Mouse (Mus musculus) G1E (cell line): Measurements from ENCODE around the gene Rwdd2a.

Experiments
- CTCF ChIP-seq: IDR thresholded peaks from 2 replicates; pipeline ENCODE4 v1.5.1; 2012; ENCODE audit warnings: low read depth, low read length, inconsistent platforms, mixed read lengths
- GATA1 ChIP-seq: IDR thresholded peaks from 2 replicates; pipeline ENCODE4 v1.6.1; 2012; ENCODE audit warnings: borderline replicate concordance, low read length, inconsistent platforms, mixed read lengths
- GATA2 ChIP-seq: IDR thresholded peaks from 2 replicates; pipeline ENCODE4 v1.6.1; 2012; ENCODE audit warnings: low read depth, low read length, inconsistent platforms, borderline replicate concordance
- POLR2AphosphoS5 ChIP-seq: IDR thresholded peaks from 2 replicates; pipeline ENCODE4 v1.6.1; 2012; ENCODE audit warnings: low read depth, low read length, inconsistent platforms; ENCODE audit not compliant: insufficient replicate concordance
- TAL1 ChIP-seq: conservative IDR thresholded peaks from 2 replicates; pipeline ENCODE4 v1.6.1; 2012; ENCODE audit warnings: low read depth, low read length, inconsistent platforms, mixed read lengths

- TF ChIP-seq CTCF, result no peak
- no peak for TF ChIP-seq GATA1
- TF ChIP-seq POLR2AphosphoS5, result no peak
- TF ChIP-seq TAL1, result no peak
- TF ChIP-seq GATA2, result no peak
Observed at GRCm38 (mm10) chr9:86560543-86560942, 11.2 kb upstream of the Rwdd2a start.
